Mouse (Mus musculus): ENCODE measurements around the gene Cyp8b1. TPM values are rescaled to one million over a fixed set of nuclear protein-coding genes. Genes with fewer than 3 reads are reported as not detected.
A peak's percentile ranks its signal among the peaks of the same experiment; 100 is the strongest.

Cyp8b1 gene
- polyA plus RNA-seq, 1 experiment from 2014 or later: not detected

DNA sequence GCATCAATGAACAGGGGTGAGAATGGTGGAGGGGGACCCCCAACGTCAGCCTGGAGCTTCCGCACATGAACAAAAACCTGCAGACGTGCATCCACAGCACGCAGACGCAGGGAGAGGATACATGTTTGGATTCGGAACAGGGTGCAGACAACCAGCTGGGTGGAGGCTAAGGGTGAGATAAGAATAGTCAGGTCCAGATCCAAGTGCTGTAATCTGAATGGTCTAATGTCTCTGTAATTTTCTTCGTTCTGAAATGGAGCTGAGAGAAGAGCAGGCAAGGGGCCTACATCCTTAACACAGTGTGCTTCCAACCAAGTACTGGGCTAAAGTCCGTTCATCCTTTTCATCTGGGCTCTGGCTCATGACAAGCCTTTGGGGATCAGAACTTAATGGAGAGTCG is 24.8 kb downstream of the Cyp8b1 start:
- no peak for ATAC-seq
- ChIA-PET POLR2A (no interaction called here), CTCF (interaction anchor here (1.3 kb wide), 1 partner anchor 10 kb away, joined by 3 read pairs; no protein-coding TSS in a partner anchor)
- peaks cover 24% of the 10 kb centered on the region for H3K27me3 ChIP-seq
- in situ Hi-C loops (cut with MboI; ENCODE audit: low pct_unique_long_range_greater_than_20kb): no loop called here
- DNase-seq (ENCODE audit: low read depth, low spot score): no peak
- no peak for TF ChIP-seq CTCF (IDR thresholded peaks at IDR 0.05)

DNA sequence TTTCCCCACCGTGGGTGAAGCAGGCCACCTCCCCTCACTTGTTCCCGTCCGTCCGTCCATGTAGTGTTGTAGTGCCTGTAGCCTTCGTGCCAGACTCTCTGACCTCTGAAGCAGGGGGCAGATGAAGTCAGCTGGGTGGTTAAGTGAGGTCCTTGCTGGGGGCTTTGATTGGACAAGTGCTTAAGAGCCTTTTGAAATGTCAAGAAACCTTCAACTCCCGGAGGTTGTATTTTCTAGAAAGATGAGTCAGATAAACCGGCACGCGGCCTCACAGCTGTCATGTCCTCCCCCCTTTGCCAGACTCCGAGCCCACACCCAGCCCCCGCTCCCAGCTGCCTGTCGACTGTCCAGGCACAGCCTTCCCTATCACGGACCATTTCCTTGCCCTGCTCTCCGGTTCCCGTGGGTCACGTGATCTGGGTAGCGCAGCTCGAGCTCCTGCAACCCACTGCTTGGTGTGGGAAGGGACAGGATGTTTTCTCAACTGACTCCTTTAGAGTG is 25.6 kb downstream of the Cyp8b1 start:
- ChIA-PET CTCF (no interaction called here), POLR2A (no interaction called here)
- in situ Hi-C loops (cut with MboI; ENCODE audit: low pct_unique_long_range_greater_than_20kb): no loop called here
- DNase-seq (ENCODE audit: low read depth, low spot score): no peak
- peaks cover 24% of the 10 kb centered on the region for H3K27me3 ChIP-seq
- no peak for ATAC-seq
- no peak for TF ChIP-seq CTCF (IDR thresholded peaks at IDR 0.05)

GRCm38 (mm10) chr9:121889927-121890440 is 26.1 kb downstream of the Cyp8b1 start:
- ChIA-PET CTCF (interaction anchor here (1.7 kb wide), 1 partner anchor 24 kb away, joined by 4 read pairs; no protein-coding TSS in a partner anchor), POLR2A (no interaction called here)
- H3K27me3 ChIP-seq: peaks cover 20% of the 10 kb centered on the region
- no peak for TF ChIP-seq CTCF (IDR thresholded peaks at IDR 0.05)
- DNase-seq (ENCODE audit: low read depth, low spot score) (no peak), ATAC-seq (no peak)
- in situ Hi-C loops (cut with MboI; ENCODE audit: low pct_unique_long_range_greater_than_20kb): no loop called here

- no peak for ATAC-seq
- POLR2A ChIA-PET: no interaction called here
- in situ Hi-C loops (cut with MboI; ENCODE audit: low pct_unique_long_range_greater_than_20kb): no loop called here
- TF ChIP-seq CTCF (IDR thresholded peaks at IDR 0.05): no peak
- peaks cover 5% of the 10 kb centered on the region for H3K27me3 ChIP-seq
- CTCF ChIA-PET: interaction anchor here (0.9 to 1.7 kb wide), 4 partner anchors 9 to 103 kb away, joined by 3 read pairs; no protein-coding TSS in a partner anchor
- DNase-seq (ENCODE audit: low read depth, low spot score): no peak
These were observed 34.1 kb downstream of the Cyp8b1 start for GRCm38 (mm10) chr9:121882015-121882457.

GRCm38 (mm10) chr9:121881301-121881700 is 34.8 kb downstream of the Cyp8b1 start:
- CTCF ChIA-PET: interaction anchor here (0.8 to 1.7 kb wide), 7 partner anchors 10 to 133 kb away, joined by 3 to 4 read pairs (median 3); no protein-coding TSS in a partner anchor
- DNase-seq (ENCODE audit: low read depth, low spot score) (no peak), ATAC-seq (no peak)

DNA sequence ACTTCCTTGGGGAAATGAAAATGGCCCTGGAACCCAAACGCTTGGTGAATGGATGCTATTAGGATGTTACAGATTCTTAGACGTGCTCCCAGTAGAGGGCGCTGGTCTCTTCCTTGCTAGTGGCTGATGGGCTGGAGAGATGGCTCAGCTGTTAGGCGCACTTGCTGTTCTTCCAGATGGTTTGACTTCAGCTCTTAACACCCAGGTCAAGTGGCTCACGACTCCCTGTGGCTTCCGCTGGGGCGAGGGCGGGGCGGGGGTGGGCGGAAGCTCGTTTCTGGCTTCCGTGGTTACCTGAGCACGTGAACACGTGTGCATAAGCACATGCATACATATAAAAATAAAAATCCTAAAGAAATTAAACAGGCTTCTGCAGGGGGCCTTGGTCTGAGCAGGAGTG is 35.3 kb downstream of the Cyp8b1 start:
- CTCF ChIA-PET: interaction anchor here (0.8 to 1.7 kb wide), 5 partner anchors 12 to 133 kb away, joined by 3 to 4 read pairs (median 3); no protein-coding TSS in a partner anchor

More at GRCm38 (mm10) chr9:121881301-121881700, 34.8 kb downstream of the Cyp8b1 start:
- peaks cover 5% of the 10 kb centered on the region for H3K27me3 ChIP-seq
- TF ChIP-seq CTCF (IDR thresholded peaks at IDR 0.05): no peak
- POLR2A ChIA-PET: no interaction called here
- in situ Hi-C loops (cut with MboI; ENCODE audit: low pct_unique_long_range_greater_than_20kb): no loop called here

GRCm38 (mm10) chr9:121877052-121877740 is 38.9 kb downstream of the Cyp8b1 start:
- ATAC-seq (peak; percentile 44), DNase-seq (ENCODE audit: low read depth, low spot score) (no peak)
- CTCF ChIA-PET: no interaction called here
- in situ Hi-C loops (cut with MboI; ENCODE audit: low pct_unique_long_range_greater_than_20kb): no loop called here
- POLR2A ChIA-PET: no interaction called here
- TF ChIP-seq CTCF (IDR thresholded peaks at IDR 0.05): peak; percentile 77
- H3K27me3 ChIP-seq: peaks cover 7% of the 10 kb centered on the region

More for the DNA sequence above, 35.3 kb downstream of the Cyp8b1 start:
- DNase-seq (ENCODE audit: low read depth, low spot score) (no peak), ATAC-seq (no peak)
- in situ Hi-C loops (cut with MboI; ENCODE audit: low pct_unique_long_range_greater_than_20kb): no loop called here
- POLR2A ChIA-PET: interaction anchor here (0.6 kb wide), 1 partner anchor 98 kb away, joined by 3 read pairs; no protein-coding TSS in a partner anchor
- peaks cover 5% of the 10 kb centered on the region for H3K27me3 ChIP-seq
- peak; percentile 72 for TF ChIP-seq CTCF (IDR thresholded peaks at IDR 0.05)

GRCm38 (mm10) chr9:121873578-121873977 is 42.5 kb downstream of the Cyp8b1 start:
- ChIA-PET POLR2A (no interaction called here), CTCF (no interaction called here)
- ATAC-seq (no peak), DNase-seq (ENCODE audit: low read depth, low spot score) (no peak)
- in situ Hi-C loops (cut with MboI; ENCODE audit: low pct_unique_long_range_greater_than_20kb): no loop called here
- TF ChIP-seq CTCF (IDR thresholded peaks at IDR 0.05): no peak
- H3K27me3 ChIP-seq: peaks cover 2% of the 10 kb centered on the region

DNA sequence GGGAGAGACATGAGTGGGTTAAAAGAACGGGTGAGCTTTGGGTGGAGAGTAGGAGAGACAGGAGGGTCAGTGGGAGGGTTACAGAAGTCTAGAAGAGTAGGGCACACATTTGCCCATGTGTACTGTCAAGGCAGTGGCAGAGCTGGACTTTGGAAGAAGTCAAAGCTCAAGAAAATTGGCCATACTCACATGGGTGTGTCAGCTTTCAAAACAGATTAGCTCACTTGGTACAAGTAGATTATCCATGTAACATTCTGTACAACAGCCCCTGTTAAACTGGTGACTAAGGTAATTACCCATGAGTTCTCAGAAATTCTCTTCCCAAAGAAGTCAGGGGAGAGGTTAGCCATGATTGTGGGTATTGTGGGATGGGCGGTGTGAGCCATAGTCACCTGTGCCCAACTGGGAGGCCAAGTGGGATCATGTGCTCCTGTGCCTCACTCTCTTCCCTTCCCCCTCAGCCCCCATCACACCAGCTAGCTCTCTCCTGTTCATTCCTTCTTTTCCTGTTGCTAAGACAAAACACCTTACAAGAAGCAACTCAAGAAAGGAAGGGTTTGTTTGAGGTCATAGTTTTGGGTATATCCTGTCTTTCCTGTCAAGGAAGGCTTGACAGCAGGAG is 43.9 kb downstream of the Cyp8b1 start:
- DNase-seq (ENCODE audit: low read depth, low spot score): no peak
- ChIA-PET POLR2A (no interaction called here), CTCF (no interaction called here)
- no peak for ATAC-seq
- no peak for TF ChIP-seq CTCF (IDR thresholded peaks at IDR 0.05)
- peaks cover 9% of the 10 kb centered on the region for H3K27me3 ChIP-seq
- in situ Hi-C loops (cut with MboI; ENCODE audit: low pct_unique_long_range_greater_than_20kb): no loop called here

DNA sequence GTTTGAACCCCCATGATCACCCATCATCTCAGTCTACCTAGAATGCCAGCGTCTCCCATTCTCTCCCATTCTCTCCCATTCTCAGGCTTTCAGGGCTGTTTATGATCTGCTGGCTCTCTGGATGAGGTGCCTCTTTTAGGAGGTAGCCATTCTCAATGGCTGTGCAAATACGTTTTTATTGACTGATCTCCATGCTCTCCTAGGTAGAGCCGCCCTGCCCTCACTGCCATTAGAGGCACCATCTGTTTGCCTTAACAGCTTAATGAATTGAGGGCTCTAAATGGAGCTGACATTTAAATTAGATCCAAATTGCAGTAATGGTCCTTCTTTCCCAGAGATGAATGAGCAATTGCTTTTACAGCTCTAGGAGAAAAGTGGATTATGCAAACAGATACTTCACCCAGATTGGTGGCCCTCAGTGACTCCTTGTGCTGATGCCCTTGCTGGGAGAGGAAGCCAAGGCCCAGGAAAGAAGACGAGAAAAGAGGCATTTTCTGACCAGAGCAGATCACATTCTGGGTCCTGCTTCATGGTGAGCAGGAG is 46.1 kb downstream of the Cyp8b1 start:
- ChIA-PET POLR2A (no interaction called here), CTCF (no interaction called here)
- DNase-seq (ENCODE audit: low read depth, low spot score): no peak
- no peak for TF ChIP-seq CTCF (IDR thresholded peaks at IDR 0.05)
- ATAC-seq: no peak
- in situ Hi-C loops (cut with MboI; ENCODE audit: low pct_unique_long_range_greater_than_20kb): no loop called here
- H3K27me3 ChIP-seq: peaks cover 9% of the 10 kb centered on the region

Data from Patski (cell line).